Mouse (Mus musculus): ENCODE data around the gene 1700007K13Rik.

GRCm38 (mm10) chr2:28447315-28447670, 18.8 kb downstream of the 1700007K13Rik start:
- TF ChIP-seq ZC3H11A (IDR thresholded peaks at IDR 0.05; ENCODE audit: low read depth, low read length) (no peak), POLR2A (IDR thresholded peaks at IDR 0.05; ENCODE audit: control insufficient read depth in 1 of 2, insufficient read depth in 1 of 2, low read depth in 1 of 2, low read length in 2 of 2, poor library complexity in 1 of 2) (no peak)

Data from MEL (cell line).